Mouse (Mus musculus) neutrophil, adult 5-6 weeks (primary cell): ENCODE data around the gene B3galt4. TPM values are rescaled to one million over a fixed set of nuclear protein-coding genes. Genes with fewer than 3 reads are reported as not detected.

ENCODE experiments used
- ATAC-seq: fragments of 151-379, 151-347 bp; 2 replicates; pipeline ENCODE4 v1.8.0; 2017; ENCODE audit warnings: mild to moderate bottlenecking, moderate TSS enrichment; ENCODE audit not compliant: insufficient number of reproducible peaks, poor library complexity, low FRiP score, severe bottlenecking; ENCODE audit errors: extremely low read depth
- total RNA-seq: library from RNA; stranded (forward); fragments of 200-1000 nt; gene quantifications from 2 replicates; pipeline ENCODE4 v1.2.3, GENCODE M21; 2017

The B3galt4 gene
- total RNA-seq, 1 experiment from 2014 or later = 7.1 TPM

- no peak for ATAC-seq
Measured at GRCm38 (mm10) chr17:33950131-33950625, 1.1 kb downstream of the B3galt4 start.

DNA sequence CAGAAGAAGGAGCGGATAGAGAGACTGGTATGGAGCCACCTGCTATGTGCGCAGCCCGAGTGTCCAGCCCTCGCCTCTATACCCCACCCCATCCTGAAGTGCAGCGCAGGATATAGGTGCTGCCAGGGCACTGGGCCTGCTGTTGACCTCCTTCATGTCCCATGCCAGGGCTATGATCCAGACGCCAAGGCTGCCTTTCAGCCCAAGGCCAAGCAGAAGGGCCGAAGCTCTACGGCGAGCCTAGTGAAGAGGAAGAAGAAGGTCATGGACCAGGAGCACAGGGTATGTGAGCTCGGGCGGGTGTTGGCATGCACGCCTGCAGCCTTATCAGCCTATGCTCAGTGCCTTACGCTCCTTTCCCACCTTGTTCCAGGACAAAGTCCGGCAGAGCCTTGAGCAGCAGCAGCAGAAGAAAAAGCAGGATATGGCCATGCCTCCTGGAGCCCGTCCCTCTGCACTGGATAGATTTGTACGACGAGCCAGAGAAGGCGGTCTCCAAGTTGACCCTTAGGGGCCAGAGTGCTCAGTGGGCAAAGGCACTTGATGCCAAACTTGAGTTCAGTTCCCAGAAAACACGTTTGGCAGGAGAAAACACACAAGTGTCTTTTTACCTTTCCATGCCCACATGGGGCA, 2.3 kb downstream of the B3galt4 start:
- no peak for ATAC-seq

DNA sequence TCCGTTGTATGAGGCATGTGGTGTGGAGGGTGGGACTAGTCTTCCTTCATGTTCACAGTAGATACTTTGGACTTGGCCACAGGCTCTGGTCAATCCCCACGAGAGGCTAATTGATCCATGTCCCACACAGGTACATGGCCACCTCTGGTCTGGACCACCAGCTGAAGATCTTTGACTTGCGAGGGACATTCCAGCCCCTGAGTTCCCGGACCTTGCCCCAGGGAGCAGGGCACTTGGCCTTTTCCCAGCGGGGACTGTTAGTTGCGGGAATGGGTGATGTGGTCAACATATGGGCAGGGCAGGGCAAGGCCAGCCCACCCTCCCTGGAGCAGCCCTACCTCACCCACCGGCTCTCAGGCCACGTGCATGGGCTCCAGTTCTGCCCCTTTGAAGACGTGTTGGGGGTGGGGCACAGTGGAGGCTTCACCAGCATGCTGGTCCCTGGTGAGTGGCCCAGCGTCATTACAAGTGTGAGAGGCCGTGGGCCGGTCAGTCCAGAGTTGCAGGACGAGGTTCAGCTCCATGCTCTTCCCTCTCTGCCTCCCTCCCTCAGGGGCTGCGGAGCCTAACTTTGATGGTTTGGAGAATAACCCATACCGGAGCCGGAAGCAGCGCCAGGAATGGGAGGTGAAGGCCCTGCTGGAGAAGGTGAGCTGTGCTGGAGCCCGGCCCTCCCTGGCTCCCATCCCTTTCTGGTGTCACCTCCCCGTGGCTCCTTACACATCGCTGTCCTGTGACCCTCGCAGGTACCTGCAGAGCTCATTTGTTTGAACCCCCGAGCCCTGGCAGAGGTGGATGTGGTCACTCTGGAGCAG, 3.0 kb downstream of the B3galt4 start:
- ATAC-seq = no peak

- ATAC-seq = no peak
Measured at GRCm38 (mm10) chr17:33947430-33948089, 3.7 kb downstream of the B3galt4 start.

GRCm38 (mm10) chr17:33943454-33943853, 7.8 kb downstream of the B3galt4 start:
- ATAC-seq = no peak

DNA sequence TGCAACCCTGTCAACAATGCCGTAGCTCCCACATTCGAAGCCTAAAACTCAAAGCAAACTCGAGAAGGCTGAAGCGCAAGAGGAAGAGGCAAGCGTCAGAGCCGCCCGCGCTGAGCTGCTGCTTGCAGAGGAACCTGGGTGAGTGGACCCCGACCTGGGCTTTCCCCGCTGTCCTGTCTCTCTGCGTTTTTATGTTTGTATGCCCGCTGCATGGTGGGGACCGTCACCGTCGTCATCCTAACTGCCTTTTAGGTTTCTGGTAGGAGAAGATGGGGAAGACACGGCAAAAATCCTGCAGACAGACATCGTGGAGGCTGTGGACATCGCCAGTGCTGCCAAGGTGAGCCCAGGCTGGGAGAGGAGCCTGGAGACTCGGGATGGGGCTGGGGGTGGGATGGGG, 9.9 kb downstream of the B3galt4 start:
- no peak for ATAC-seq

DNA sequence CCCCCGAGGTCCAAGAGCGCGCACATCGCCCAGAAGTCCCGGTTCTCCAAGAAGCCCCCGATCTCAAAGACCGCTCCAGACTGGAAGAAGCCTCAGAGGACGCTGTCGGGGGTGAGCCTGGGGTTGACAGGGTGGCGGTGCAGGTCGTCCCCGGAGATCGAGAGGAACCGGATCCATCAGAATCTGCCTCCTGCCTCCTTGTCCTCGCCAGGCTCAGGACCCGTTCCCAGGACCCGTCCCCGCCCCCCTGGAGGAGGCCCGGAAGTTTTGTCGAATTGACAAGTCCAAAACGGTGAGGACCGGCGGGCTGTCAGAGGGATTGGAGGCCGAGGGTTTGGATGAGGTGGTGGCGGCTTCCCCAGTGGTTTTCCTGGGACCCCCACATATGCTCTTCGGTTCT, 10.3 kb downstream of the B3galt4 start:
- no peak for ATAC-seq

GRCm38 (mm10) chr17:33940206-33940805, 11.0 kb downstream of the B3galt4 start, which contains the start of the genes Pfdn6 and Wdr46:
Gene Pfdn6, minus strand, starts transcription at chr17:33940343.
Gene Wdr46, plus strand, starts transcription at chr17:33940660.
- ATAC-seq = peak; percentile 81

DNA sequence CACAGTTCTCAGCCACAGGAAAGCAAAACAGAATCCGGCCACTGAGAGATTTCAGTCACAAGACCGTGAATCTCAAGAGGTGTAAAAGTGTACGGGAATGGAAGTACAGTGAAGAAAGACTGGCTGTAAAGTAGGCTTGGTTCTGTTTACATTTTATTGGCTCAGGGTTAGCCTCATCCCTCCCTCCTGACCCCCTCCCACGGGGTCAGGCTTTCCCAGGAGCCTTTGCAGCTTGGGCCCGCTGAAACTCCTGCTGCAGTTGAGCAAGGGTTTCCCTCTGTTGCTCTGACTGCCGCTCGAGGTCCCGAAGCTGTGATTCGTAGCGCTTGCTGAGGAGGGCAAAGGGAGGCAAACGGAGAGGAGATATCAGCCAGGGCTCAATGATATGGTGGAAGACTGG, 12.5 kb downstream of the B3galt4 start:
- ATAC-seq = no peak

- no peak for ATAC-seq
Measured at GRCm38 (mm10) chr17:33936993-33937392, 14.3 kb downstream of the B3galt4 start.

- no peak for ATAC-seq
Measured at GRCm38 (mm10) chr17:33935422-33936055, 15.7 kb downstream of the B3galt4 start.

- ATAC-seq = no peak
Measured at GRCm38 (mm10) chr17:33932970-33933369, 18.3 kb downstream of the B3galt4 start.

DNA sequence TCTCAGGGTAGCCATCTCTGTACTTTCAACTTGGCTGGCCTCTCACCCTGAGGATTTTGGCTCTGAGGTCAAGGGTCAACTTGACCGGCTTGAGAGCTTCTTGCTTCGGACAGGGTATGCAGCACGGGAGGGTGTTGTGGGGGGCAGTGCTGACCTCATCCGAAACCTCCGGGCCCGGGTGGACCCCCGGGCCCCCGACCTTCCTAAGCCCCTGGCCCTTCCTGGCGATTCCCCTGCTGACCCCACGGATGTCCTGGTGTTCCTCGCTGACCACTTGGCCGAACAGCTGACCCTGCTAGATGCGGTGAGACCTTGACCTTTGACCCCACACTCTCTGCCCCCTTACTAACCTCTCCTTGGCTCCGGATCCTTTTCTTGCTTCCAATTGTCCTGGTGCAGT, 18.8 kb downstream of the B3galt4 start:
- ATAC-seq = no peak

GRCm38 (mm10) chr17:33931947-33932346, 19.3 kb downstream of the B3galt4 start:
- no peak for ATAC-seq

- no peak for ATAC-seq
Measured at GRCm38 (mm10) chr17:33931159-33931866, 20.0 kb downstream of the B3galt4 start.

- ATAC-seq = peak; percentile 13; the same call in 1 of the 2 replicates
Measured at GRCm38 (mm10) chr17:33930280-33931158, 20.8 kb downstream of the B3galt4 start.
